Mouse (Mus musculus): Measurements from ENCODE around the gene Msh2.
A peak's percentile ranks its signal among the peaks of the same experiment; 100 is the strongest.

GRCm38 (mm10) chr17:87665066-87665822 is 6.9 kb upstream of the Msh2 start:
- TF ChIP-seq EP300 (IDR thresholded peaks at IDR 0.05; ENCODE audit: low read depth in 1 of 2, low read length in 2 of 2) (no peak), MYB (IDR thresholded peaks at IDR 0.05; ENCODE audit: low read depth, low read length) (no peak), ELF1 (IDR thresholded peaks at IDR 0.05; ENCODE audit: low read depth, low read length) (no peak), GATA1 (IDR thresholded peaks at IDR 0.05; ENCODE audit: low read depth, low read length) (no peak), SMC3 (IDR thresholded peaks at IDR 0.05; ENCODE audit: low read depth, low read length) (0 out of 2 replicates have a peak, but pooled peaks have one; percentile 32)

All from MEL (cell line).